Mouse (Mus musculus): Measurements from ENCODE around the gene Mdh1b.

DNA sequence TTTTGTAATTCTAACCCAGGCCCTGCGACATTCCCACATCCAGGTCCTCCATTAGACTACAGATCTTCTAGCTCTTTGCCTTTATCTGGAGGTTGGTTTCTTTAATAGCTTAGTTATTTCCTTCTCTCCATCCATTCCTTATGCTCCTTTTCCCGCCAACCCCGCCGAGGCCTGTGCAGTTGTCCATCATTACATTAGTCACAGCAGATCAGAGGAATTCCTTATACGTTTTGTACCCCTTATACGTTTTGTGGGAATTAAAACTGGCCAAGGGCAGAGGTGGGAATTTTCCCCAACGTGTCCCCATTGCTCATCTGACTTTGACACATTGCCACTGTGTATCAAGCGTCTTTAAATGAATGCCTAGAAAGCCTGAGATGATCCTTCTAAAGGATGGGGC is 322 bp downstream of the Mdh1b start:
- no peak for TF ChIP-seq CTCF (IDR thresholded peaks at IDR 0.05)
- no peak for TF ChIP-seq EP300 (IDR thresholded peaks at IDR 0.05)
